Mouse (Mus musculus) stomach, postnatal 0 days (tissue): ENCODE measurements at regions not wholly inside any gene's neighbourhood (a gene's known extent, or its start where the extent isn't known, plus 50 kb on each side); places are given as distances from the start of the nearest gene placed in this dataset.

ENCODE experiments used
- ATAC-seq: fragments of 200-750 bp; cut with Nextera tagmentation; 2 replicates; pipeline ENCODE4 v1.8.0; 2017; ENCODE audit not compliant: low FRiP score, low TSS enrichment
- DNase-seq: peaks from one replicate; pipeline ENCODE4 v3.0.0-alpha.2; 2016; ENCODE audit warnings: low spot score
- H3K27ac ChIP-seq: fragments of 300-500 bp; sonication (generic); replicated peaks from 2 replicates; pipeline ENCODE4 v1.5.1; 2014; ENCODE audit warnings: mild to moderate bottlenecking, control low read depth
- H3K27me3 ChIP-seq: fragments of 300-500 bp; sonication (generic); 2 replicates; pipeline ENCODE4 v1.6.1; 2014; ENCODE audit warnings: low read length; ENCODE audit not compliant: control insufficient read depth, insufficient read depth
- H3K36me3 ChIP-seq: fragments of 300-500 bp; sonication (generic); 2 replicates; pipeline ENCODE4 v1.6.1; 2014; ENCODE audit warnings: low read length, mixed read lengths; ENCODE audit not compliant: control insufficient read depth, insufficient read depth
- H3K4me1 ChIP-seq: fragments of 300-500 bp; sonication (generic); replicated peaks from 2 replicates; pipeline ENCODE4 v1.6.1; 2014; ENCODE audit warnings: antibody characterized with exemption; ENCODE audit not compliant: control insufficient read depth, insufficient read depth
- H3K4me2 ChIP-seq: fragments of 300-500 bp; sonication (generic); replicated peaks from 2 replicates; pipeline ENCODE4 v1.6.1; 2014; ENCODE audit warnings: low read depth, mild to moderate bottlenecking, control low read depth, moderate library complexity
- H3K4me3 ChIP-seq: fragments of 300-500 bp; sonication (generic); 2 replicates; pipeline ENCODE4 v1.5.1; 2014; ENCODE audit warnings: low read depth, low read length, control low read depth
- H3K9ac ChIP-seq: fragments of 300-500 bp; sonication (generic); 2 replicates; pipeline ENCODE4 v1.6.1; 2014; ENCODE audit warnings: mild to moderate bottlenecking, low read length, control low read depth, mixed read lengths
- H3K9me3 ChIP-seq: fragments of 300-500 bp; sonication (generic); 2 replicates; pipeline ENCODE4 v1.6.1; 2016; ENCODE audit warnings: low read length; ENCODE audit not compliant: control insufficient read depth
- CTCF ChIP-seq: IDR thresholded peaks from 2 replicates; pipeline ENCODE4 v1.5.1; 2016; ENCODE audit warnings: antibody characterized with exemption, low read depth, mild to moderate bottlenecking, moderate library complexity
- EP300 ChIP-seq: optimal IDR thresholded peaks from 2 replicates; pipeline ENCODE3; 2016; ENCODE audit warnings: antibody characterized with exemption
- WGBS: fragments of 180-500 bp; shearing (Covaris S2); extraction: QIAGEN DNeasy Blood & Tissue Kit; methylation state at CpG from one replicate; pipeline ENCODE4 v1.1.7; 2014; 5-methylcytosine and 5-hydroxymethylcytosine counted together

- Histone ChIP-seq H3K4me1 (no peaks in the 10 kb centered on the region), H3K27ac (no peak overlapping the region), H3K36me3 (no peaks in the 10 kb centered on the region), H3K27me3 (no peaks in the 10 kb centered on the region), H3K4me3 (no peak overlapping the region), H3K9me3 (no peaks in the 10 kb centered on the region), H3K4me2 (no peak overlapping the region), H3K9ac (no peak overlapping the region)
- ATAC-seq, result no peak
- no peak for DNase-seq
- TF ChIP-seq CTCF (no peak), EP300 (no peak)
Observed at GRCm38 (mm10) chr11:19332274-19332673, 313.5 kb upstream of the Meis1 start.

- no peaks in the 10 kb centered on the region for H3K4me1 ChIP-seq
- no peak overlapping the region for H3K4me3 ChIP-seq
- TF ChIP-seq EP300 (no peak), CTCF (no peak)
- H3K4me2 ChIP-seq, result no peak overlapping the region
- WGBS, result 33% methylated on average over 1 of the region's 1 CpGs
- no peak overlapping the region for H3K27ac ChIP-seq
- DNase-seq (no peak), ATAC-seq (no peak)
- H3K9ac ChIP-seq, result no peak overlapping the region
- H3K9me3 ChIP-seq, result no peaks in the 10 kb centered on the region
- no peaks in the 10 kb centered on the region for H3K36me3 ChIP-seq
- H3K27me3 ChIP-seq, result no peaks in the 10 kb centered on the region
Observed at GRCm38 (mm10) chr11:19332727-19333126, 313.9 kb upstream of the Meis1 start.

GRCm38 (mm10) chr11:19333908-19334487 lies 315.2 kb upstream of the Meis1 start:
- WGBS, result 97% methylated on average over 1 of the region's 1 CpGs
- no peaks in the 10 kb centered on the region for H3K4me1 ChIP-seq
- no peaks in the 10 kb centered on the region for H3K9me3 ChIP-seq
- ATAC-seq (no peak), DNase-seq (no peak)
- no peak overlapping the region for H3K4me2 ChIP-seq
- no peaks in the 10 kb centered on the region for H3K36me3 ChIP-seq
- TF ChIP-seq EP300 (no peak), CTCF (no peak)
- H3K27ac ChIP-seq, result no peak overlapping the region
- H3K27me3 ChIP-seq, result no peaks in the 10 kb centered on the region
- no peak overlapping the region for H3K4me3 ChIP-seq
- H3K9ac ChIP-seq, result no peak overlapping the region

- H3K27me3 ChIP-seq, result no peaks in the 10 kb centered on the region
- 91% methylated on average over 3 of the region's 3 CpGs for WGBS
- no peak overlapping the region for H3K4me3 ChIP-seq
- no peak overlapping the region for H3K4me2 ChIP-seq
- H3K4me1 ChIP-seq, result no peaks in the 10 kb centered on the region
- no peaks in the 10 kb centered on the region for H3K9me3 ChIP-seq
- no peak overlapping the region for H3K9ac ChIP-seq
- ATAC-seq, result no peak
- DNase-seq, result no peak
- no peaks in the 10 kb centered on the region for H3K36me3 ChIP-seq
- TF ChIP-seq EP300 (no peak), CTCF (no peak)
- H3K27ac ChIP-seq, result no peak overlapping the region
Observed at GRCm38 (mm10) chr11:19335384-19335783, 316.6 kb upstream of the Meis1 start.

GRCm38 (mm10) chr11:19339721-19340317 lies 321.0 kb upstream of the Meis1 start:
- H3K36me3 ChIP-seq, result no peaks in the 10 kb centered on the region
- no peak overlapping the region for H3K4me3 ChIP-seq
- ATAC-seq, result no peak
- 93% methylated on average over 7 of the region's 7 CpGs for WGBS
- H3K27ac ChIP-seq, result no peak overlapping the region
- no peak overlapping the region for H3K4me2 ChIP-seq
- TF ChIP-seq CTCF, result no peak
- TF ChIP-seq EP300, result no peak
- H3K4me1 ChIP-seq, result no peaks in the 10 kb centered on the region
- no peaks in the 10 kb centered on the region for H3K9me3 ChIP-seq
- no peak for DNase-seq
- H3K27me3 ChIP-seq, result no peaks in the 10 kb centered on the region
- no peak overlapping the region for H3K9ac ChIP-seq

GRCm38 (mm10) chr11:19340889-19341288 lies 322.1 kb upstream of the Meis1 start:
- no peak overlapping the region for H3K4me2 ChIP-seq
- no peak overlapping the region for H3K27ac ChIP-seq
- H3K9ac ChIP-seq, result no peak overlapping the region
- DNase-seq (no peak), ATAC-seq (no peak)
- H3K36me3 ChIP-seq, result no peaks in the 10 kb centered on the region
- no peaks in the 10 kb centered on the region for H3K4me1 ChIP-seq
- WGBS, result 92% methylated on average over 5 of the region's 5 CpGs
- no peaks in the 10 kb centered on the region for H3K27me3 ChIP-seq
- no peak overlapping the region for H3K4me3 ChIP-seq
- no peaks in the 10 kb centered on the region for H3K9me3 ChIP-seq
- TF ChIP-seq EP300, result no peak
- no peak for TF ChIP-seq CTCF
